ENCODE assay signal across 24 mouse cellular contexts in the genomic region with DNA sequence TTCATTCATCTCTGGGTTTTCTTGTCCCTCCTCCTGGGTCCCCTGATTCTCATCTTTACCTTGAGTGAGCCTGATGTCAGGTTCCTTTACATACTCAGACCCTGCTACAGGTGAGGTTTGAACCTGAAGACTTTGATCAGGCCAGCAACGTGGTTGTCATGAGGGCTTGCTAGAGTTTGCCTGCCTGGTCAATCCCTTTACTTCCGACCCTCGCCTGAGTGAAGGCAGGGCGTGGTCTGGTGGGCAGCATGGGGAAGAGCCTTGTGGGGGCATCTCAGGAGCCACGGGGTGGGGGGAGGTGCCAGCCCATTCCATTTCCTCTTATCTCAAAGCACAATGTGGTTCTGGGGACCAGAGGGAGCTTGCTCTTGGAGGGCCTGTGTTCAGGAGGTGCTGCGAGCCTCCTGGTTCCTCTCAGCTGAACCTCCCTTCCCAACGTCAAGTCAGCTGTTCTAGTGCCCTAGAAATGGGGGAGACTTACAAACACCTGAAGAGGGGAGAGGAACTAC. TPM values are rescaled to one million over a fixed set of nuclear protein-coding genes. Genes with fewer than 3 reads are reported as not detected.
DNase-seq lines count a peak whose midpoint lies in the region; ATAC-seq lines count a peak whose summit lies in the region.
"Had no signal": no experiment of that assay in that cellular context is flagged by ENCODE, and none has a peak within 500 bp of the region (broad histone marks: within the 10 kb centered on the region; RNA-seq: fewer than 3 reads in every experiment).

No protein-coding gene starts in this region.

- peak; percentile 62; the same call in 1 of the 2 replicates for ATAC-seq in liver, embryonic 12.5 days
- ATAC-seq: forebrain, embryonic 13.5 days; inflammation-experienced regulatory T-cells, adult 6 months had no signal

- no peak overlapping the region for H3K4me2 ChIP-seq in liver, embryonic 12.5 days
- H3K4me2 ChIP-seq: forebrain, embryonic 13.5 days; hindbrain, embryonic 13.5 days; limb, embryonic 12.5 days; lung, embryonic 14.5 days; midbrain, embryonic 12.5 days; neural tube, embryonic 12.5 days had no signal

- no peak overlapping the region for H3K9ac ChIP-seq in liver, embryonic 12.5 days
- H3K9ac ChIP-seq: forebrain, embryonic 13.5 days; hindbrain, embryonic 13.5 days; limb, embryonic 12.5 days; lung, embryonic 14.5 days; midbrain, embryonic 12.5 days; neural tube, embryonic 12.5 days had no signal

- H3K27me3 ChIP-seq in liver, embryonic 12.5 days (replicated peaks), result no peaks in the 10 kb centered on the region
- H3K27me3 ChIP-seq: forebrain, embryonic 13.5 days; hindbrain, embryonic 13.5 days; limb, embryonic 12.5 days; midbrain, embryonic 12.5 days; neural tube, embryonic 12.5 days had no signal

- H3K9me3 ChIP-seq in liver, embryonic 12.5 days (replicated peaks), result no peaks in the 10 kb centered on the region
- H3K9me3 ChIP-seq: forebrain, embryonic 13.5 days; hindbrain, embryonic 13.5 days; limb, embryonic 12.5 days; midbrain, embryonic 12.5 days; neural tube, embryonic 12.5 days had no signal

- no peak overlapping the region for H3K4me3 ChIP-seq in liver, embryonic 12.5 days
- H3K4me3 ChIP-seq: forebrain, embryonic 13.5 days; heart, adult 2 months; hindbrain, embryonic 13.5 days; limb, embryonic 12.5 days; midbrain, embryonic 12.5 days; neural tube, embryonic 12.5 days had no signal

- H3K4me1 ChIP-seq in liver, embryonic 12.5 days, result peaks cover 69% of the 10 kb centered on the region

- peaks cover 47% of the 10 kb centered on the region for H3K36me3 ChIP-seq in liver, embryonic 12.5 days

- peak overlapping the region; percentile 36; the same call in 1 of the 2 replicates for H3K27ac ChIP-seq in liver, embryonic 12.5 days
- H3K27ac ChIP-seq: forebrain, embryonic 13.5 days; hindbrain, embryonic 13.5 days; limb, embryonic 12.5 days; midbrain, embryonic 12.5 days; neural tube, embryonic 12.5 days had no signal

- WGBS in liver, embryonic 12.5 days (ENCODE audit: insufficient replicate concordance), result 18% methylated on average over 7 of the region's 7 CpGs

- DNase-seq in cerebellum, adult 9-11 months, result peak; percentile 32
- no peak for DNase-seq in cerebellum, postnatal 4 days (ENCODE audit: low spot score in 2 of 2)
- DNase-seq in urinary bladder, adult 2 months (ENCODE audit: low spot score), result peak; percentile 14
- no peak for DNase-seq in urinary bladder, adult 18-20 months (ENCODE audit: low spot score in 2 of 2)
- peak; percentile 11 for DNase-seq in naive thymus-derived CD4-positive, alpha-beta T cell, adult 2 months (ENCODE audit: low read depth)
- DNase-seq in adipocyte (ENCODE audit: low spot score), result no peak
- DNase-seq in Muller cell, postnatal 12 days (ENCODE audit: inconsistent ontology term), result no peak
- DNase-seq: B cell, adult 2 months; cerebellum, postnatal 36 days; gastrocnemius, postnatal 10 days; kidney, adult 9 months; kidney, postnatal 36 days; layer of hippocampus, adult 9-11 months; lung, embryonic 14.5 days; thymus, postnatal 25 days had no signal

RNA-seq across cellular contexts. Expression of a gene that starts 2.9 kb away (rescaled TPM):
- 3.8 and 5.6 TPM in 2 replicates for polyA plus RNA-seq in urinary bladder, adult 2 months (2012; rRNA removed)
- polyA plus RNA-seq in liver, embryonic 12.5 days (2016; fragmentation: Nextera tagmentation; extraction: Ambion mirVana), result 1.1 and 1.3 TPM in 2 replicates

RNA-seq across cellular contexts. Expression of a gene that starts 38.9 kb away (rescaled TPM):
- 101 and 108 TPM in 2 replicates for polyA plus RNA-seq in urinary bladder, adult 2 months (2012; rRNA removed)
- 36.9 and 37.6 TPM in 2 replicates for polyA plus RNA-seq in liver, embryonic 12.5 days (2016; fragmentation: Nextera tagmentation; extraction: Ambion mirVana)

RNA-seq across cellular contexts. Expression of a gene that starts 46.3 kb away (rescaled TPM):
- polyA plus RNA-seq in urinary bladder, adult 2 months (2012; rRNA removed), result 0.28 and 0.40 TPM in 2 replicates
- 0.36 and 0.51 TPM in 2 replicates for polyA plus RNA-seq in liver, embryonic 12.5 days (2016; fragmentation: Nextera tagmentation; extraction: Ambion mirVana)
- polyA plus RNA-seq: small intestine, adult 2 months had no signal

RNA-seq across cellular contexts. Expression of a gene that starts 55.5 kb away (rescaled TPM):
- 911 and 1,027 TPM in 2 replicates for polyA plus RNA-seq in urinary bladder, adult 2 months (2012; rRNA removed)
- polyA plus RNA-seq in liver, embryonic 12.5 days (2016; fragmentation: Nextera tagmentation; extraction: Ambion mirVana), result 462 and 473 TPM in 2 replicates

Comparison
In these comparisons a context has a peak if more than half of its experiments do, and no peak if none do; other contexts are left out.
1. DNase-seq: peak in cerebellum, adult 9-11 months (single experiment), urinary bladder, adult 2 months (single experiment) and naive thymus-derived CD4-positive, alpha-beta T cell, adult 2 months (single experiment); none in cerebellum, postnatal 4 days (0 of 2), urinary bladder, adult 18-20 months (0 of 2), adipocyte (single experiment) and Muller cell, postnatal 12 days (single experiment).